Mouse (Mus musculus) liver, embryonic 13.5 days (tissue): Measurements from ENCODE around the gene Prkca. TPM values are rescaled to one million over a fixed set of nuclear protein-coding genes. Genes with fewer than 3 reads are reported as not detected.
A peak's percentile ranks its signal among the peaks of the same experiment; 100 is the strongest.

Experiments
- ATAC-seq: fragments of 200-750 bp; cut with Nextera tagmentation; 2 replicates; pipeline ENCODE4 v1.8.0; 2017; ENCODE audit warnings: low read depth, mild to moderate bottlenecking, moderate number of reproducible peaks, moderate library complexity
- DNase-seq: peaks from one replicate; pipeline ENCODE4 v3.0.0; 2022
- H3K27ac ChIP-seq: fragments of 300-500 bp; sonication (generic); 2 replicates; pipeline ENCODE4 v1.5.1; 2015; ENCODE audit warnings: moderate library complexity, mild to moderate bottlenecking, inconsistent platforms
- H3K27me3 ChIP-seq: fragments of 300-500 bp; sonication (generic); 2 replicates; pipeline ENCODE4 v1.6.1; 2015; ENCODE audit warnings: mild to moderate bottlenecking, inconsistent platforms
- H3K36me3 ChIP-seq: fragments of 300-500 bp; sonication (generic); 2 replicates; pipeline ENCODE4 v1.6.1; 2015; ENCODE audit warnings: mild to moderate bottlenecking, inconsistent platforms
- H3K4me1 ChIP-seq: fragments of 300-500 bp; sonication (generic); replicated peaks from 2 replicates; pipeline ENCODE4 v1.6.1; 2015; ENCODE audit warnings: inconsistent platforms
- H3K4me2 ChIP-seq: fragments of 300-500 bp; sonication (generic); 2 replicates; pipeline ENCODE4 v1.6.1; 2015; ENCODE audit warnings: inconsistent platforms, mild to moderate bottlenecking, moderate library complexity
- H3K4me3 ChIP-seq: fragments of 300-500 bp; sonication (generic); replicated peaks from 2 replicates; pipeline ENCODE4 v1.5.1; 2015; ENCODE audit warnings: mild to moderate bottlenecking, inconsistent platforms
- H3K9ac ChIP-seq: fragments of 300-500 bp; sonication (generic); 2 replicates; pipeline ENCODE4 v1.6.1; 2015; ENCODE audit warnings: mild to moderate bottlenecking, inconsistent platforms
- H3K9me3 ChIP-seq: fragments of 300-500 bp; sonication (generic); replicated peaks from 2 replicates; pipeline ENCODE4 v1.6.1; 2016; ENCODE audit warnings: inconsistent platforms
- WGBS: fragments of 180-500 bp; shearing (Covaris S2); methylation state at CpG from one replicate; pipeline ENCODE4 v1.1.7; 2015; ENCODE audit not compliant: insufficient replicate concordance; 5-methylcytosine and 5-hydroxymethylcytosine counted together
- polyA plus RNA-seq: library from polyadenylated mRNA; unstranded; fragments of >200 nt; fragmentation: Nextera tagmentation; extraction: Ambion mirVana; gene quantifications from 2 replicates; pipeline ENCODE4 v1.2.1, GENCODE M21; 2015

Prkca gene
- polyA plus RNA-seq, 1 experiment from 2014 or later: 1.9 TPM

DNA sequence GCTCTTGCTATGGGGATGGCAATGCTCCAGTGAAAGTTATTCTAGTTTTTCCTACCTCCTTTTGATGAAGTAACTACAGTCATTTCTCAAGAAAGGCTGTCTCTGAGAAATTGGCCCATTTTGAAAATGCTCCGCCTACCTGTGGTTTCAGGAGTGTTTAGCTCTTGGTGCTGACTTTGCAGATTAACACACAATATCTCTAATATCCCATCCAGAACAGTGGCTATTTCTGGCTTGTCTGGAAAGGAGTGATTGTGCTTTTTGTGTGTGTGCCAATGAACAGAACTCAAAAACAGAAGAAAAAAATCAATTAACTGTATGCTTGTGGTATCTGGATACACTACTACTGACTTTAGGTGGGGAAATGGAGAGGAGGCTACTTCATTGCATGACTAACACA lies 395.8 kb downstream of the Prkca start:
- H3K4me2 ChIP-seq: no peak overlapping the region
- H3K9ac ChIP-seq: no peak overlapping the region

DNA sequence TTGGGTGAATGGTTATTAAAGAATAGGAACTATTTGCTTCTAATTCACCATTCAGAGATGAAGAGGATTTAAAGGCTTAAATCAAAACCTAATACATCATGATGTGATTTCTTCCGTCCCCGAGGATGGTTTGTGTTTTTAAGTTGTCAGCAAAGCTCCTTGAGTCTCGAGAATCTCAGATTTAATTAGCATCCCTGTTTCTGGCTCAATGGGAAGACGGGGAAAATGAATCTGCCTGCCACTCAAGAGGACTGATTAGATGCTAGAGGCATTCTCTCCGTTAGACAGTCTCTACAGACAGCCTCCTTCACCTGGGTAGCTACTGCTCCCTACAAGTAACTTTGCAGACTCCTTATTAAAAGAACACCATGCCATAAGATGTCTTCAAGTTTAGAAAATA lies 396.9 kb downstream of the Prkca start:
- H3K9me3 ChIP-seq: no peaks in the 10 kb centered on the region
- H3K36me3 ChIP-seq: no peaks in the 10 kb centered on the region; the same call in 1 of the 2 replicates
- ATAC-seq (no peak), DNase-seq (no peak)
- WGBS: 59% methylated on average over 5 of the region's 5 CpGs
- no peak overlapping the region for H3K27ac ChIP-seq
- no peak overlapping the region for H3K4me3 ChIP-seq
- H3K4me1 ChIP-seq: no peaks in the 10 kb centered on the region
- H3K9ac ChIP-seq: no peak overlapping the region
- H3K4me2 ChIP-seq: no peak overlapping the region
- no peaks in the 10 kb centered on the region for H3K27me3 ChIP-seq

More for the DNA sequence above, 395.8 kb downstream of the Prkca start:
- Histone ChIP-seq H3K27me3 (no peaks in the 10 kb centered on the region), H3K36me3 (no peaks in the 10 kb centered on the region; the same call in 1 of the 2 replicates), H3K4me3 (no peak overlapping the region), H3K4me1 (no peaks in the 10 kb centered on the region), H3K9me3 (no peaks in the 10 kb centered on the region), H3K27ac (no peak overlapping the region)
- WGBS: 65% methylated on average over 1 of the region's 1 CpGs
- no peak for DNase-seq
- ATAC-seq: no peak

- Histone ChIP-seq H3K9me3 (peaks cover 8% of the 10 kb centered on the region; the same call in 1 of the 2 replicates), H3K9ac (no peak overlapping the region), H3K4me2 (no peak overlapping the region), H3K27me3 (no peaks in the 10 kb centered on the region), H3K4me1 (no peaks in the 10 kb centered on the region), H3K36me3 (peaks cover 8% of the 10 kb centered on the region; the same call in 1 of the 2 replicates), H3K27ac (no peak overlapping the region), H3K4me3 (no peak overlapping the region)
- no peak for DNase-seq
- 68% methylated on average over 2 of the region's 2 CpGs for WGBS
- no peak for ATAC-seq
Observed at GRCm38 (mm10) chr11:107936929-107937328, 406.8 kb downstream of the Prkca start.

- Histone ChIP-seq H3K4me3 (no peak overlapping the region), H3K4me1 (no peaks in the 10 kb centered on the region), H3K36me3 (no peaks in the 10 kb centered on the region), H3K4me2 (no peak overlapping the region), H3K27ac (no peak overlapping the region), H3K27me3 (no peaks in the 10 kb centered on the region), H3K9ac (no peak overlapping the region), H3K9me3 (no peaks in the 10 kb centered on the region)
- DNase-seq (no peak), ATAC-seq (no peak)
- WGBS: 67% methylated on average over 7 of the region's 7 CpGs
Observed at GRCm38 (mm10) chr11:107931721-107932120, 412.0 kb downstream of the Prkca start.

DNA sequence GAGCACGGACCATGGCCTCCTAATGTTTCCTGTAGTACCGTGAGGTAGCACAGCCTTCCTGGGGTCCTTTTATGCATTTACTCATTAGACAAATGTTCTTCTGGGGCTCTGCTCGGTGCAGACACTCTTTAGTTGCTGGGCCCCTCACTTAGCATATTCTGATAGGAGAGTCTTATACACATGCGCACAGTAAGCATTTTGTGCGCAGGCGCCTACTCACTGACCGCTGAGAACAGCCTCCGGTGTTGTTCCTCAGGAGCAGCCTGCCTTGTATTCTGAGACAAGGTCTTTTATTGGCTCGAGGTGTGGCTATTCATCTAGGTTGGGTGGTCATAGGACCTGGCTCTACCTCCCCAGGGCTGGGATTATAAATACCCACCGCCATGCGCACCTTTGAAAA lies 412.4 kb downstream of the Prkca start:
- H3K27ac ChIP-seq: no peak overlapping the region
- WGBS: 79% methylated on average over 11 of the region's 11 CpGs
- no peaks in the 10 kb centered on the region for H3K27me3 ChIP-seq
- no peak for ATAC-seq
- H3K4me1 ChIP-seq: no peaks in the 10 kb centered on the region
- H3K36me3 ChIP-seq: no peaks in the 10 kb centered on the region
- H3K9ac ChIP-seq: no peak overlapping the region
- H3K9me3 ChIP-seq: no peaks in the 10 kb centered on the region
- H3K4me2 ChIP-seq: no peak overlapping the region
- no peak for DNase-seq
- no peak overlapping the region for H3K4me3 ChIP-seq

GRCm38 (mm10) chr11:107929712-107930111 lies 414.0 kb downstream of the Prkca start:
- no peak overlapping the region for H3K4me3 ChIP-seq
- WGBS: 28% methylated on average over 3 of the region's 3 CpGs
- no peak overlapping the region for H3K27ac ChIP-seq
- H3K4me1 ChIP-seq: no peaks in the 10 kb centered on the region
- no peak overlapping the region for H3K4me2 ChIP-seq
- DNase-seq (no peak), ATAC-seq (no peak)
- H3K27me3 ChIP-seq: no peaks in the 10 kb centered on the region
- H3K9ac ChIP-seq: no peak overlapping the region
- H3K36me3 ChIP-seq: no peaks in the 10 kb centered on the region
- H3K9me3 ChIP-seq: no peaks in the 10 kb centered on the region

DNA sequence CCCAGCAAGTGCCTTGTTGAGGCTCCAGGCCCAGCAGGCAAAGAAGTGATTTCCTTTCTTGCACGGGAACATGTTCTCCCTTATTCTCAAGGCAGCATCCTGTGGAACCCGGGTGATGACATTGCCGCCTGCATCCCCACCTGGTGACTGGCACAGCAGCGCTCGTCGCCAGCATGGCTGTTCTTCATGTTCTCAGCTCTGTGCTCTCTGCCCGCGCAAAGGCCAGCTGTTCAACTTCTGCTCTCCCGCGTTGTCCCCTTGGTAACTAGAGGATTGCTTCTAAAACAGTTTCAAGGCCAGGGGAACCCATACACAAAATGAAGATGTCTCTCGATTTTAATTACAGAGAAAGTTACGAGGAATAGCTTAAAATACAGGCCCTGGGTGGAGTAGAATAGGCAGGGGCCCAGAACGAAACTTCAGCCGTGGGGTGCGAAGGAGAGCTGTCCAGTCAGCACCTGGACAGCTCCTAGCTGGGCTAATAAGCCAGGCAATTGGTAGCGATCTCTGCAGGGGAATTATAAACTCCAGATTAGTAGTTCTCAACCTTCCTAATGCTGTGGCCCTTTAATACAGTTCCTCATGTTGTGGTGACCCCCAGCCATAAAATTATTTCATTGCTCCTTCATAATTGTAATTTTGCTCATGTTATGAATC lies 423.7 kb downstream of the Prkca start:
- WGBS: 36% methylated on average over 16 of the region's 16 CpGs
- H3K27ac ChIP-seq: no peak overlapping the region
- ATAC-seq: no peak
- H3K36me3 ChIP-seq: no peaks in the 10 kb centered on the region
- H3K27me3 ChIP-seq: peaks cover 15% of the 10 kb centered on the region
- H3K9me3 ChIP-seq: no peaks in the 10 kb centered on the region
- DNase-seq: no peak
- H3K4me2 ChIP-seq: no peak overlapping the region
- no peaks in the 10 kb centered on the region for H3K4me1 ChIP-seq
- no peak overlapping the region for H3K4me3 ChIP-seq
- H3K9ac ChIP-seq: no peak overlapping the region

DNA sequence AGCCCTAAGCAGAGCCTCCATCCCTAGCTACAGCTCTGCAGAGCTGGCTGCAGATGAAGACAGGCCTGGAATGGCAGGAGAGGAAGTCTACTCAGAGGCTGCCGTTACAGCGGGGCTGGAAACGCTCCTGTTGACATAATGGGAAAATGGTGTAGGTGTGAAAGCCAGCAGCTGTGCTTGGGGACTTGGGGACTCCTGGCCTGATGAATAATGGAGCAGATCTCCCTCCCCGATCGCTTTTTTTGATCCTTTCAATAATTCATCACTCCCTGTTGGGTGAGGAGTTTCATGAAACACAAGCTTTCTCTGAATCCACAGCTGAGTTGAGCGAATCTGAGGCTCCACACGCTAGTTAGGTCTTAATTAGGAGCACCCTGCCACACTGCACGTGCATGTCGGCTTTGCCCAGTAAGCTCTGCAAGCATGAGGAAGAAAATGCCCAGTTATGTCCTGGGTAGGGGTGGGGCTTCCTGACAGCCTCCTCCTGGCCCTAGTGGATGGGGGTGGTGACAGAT lies 425.9 kb downstream of the Prkca start:
- no peak for DNase-seq
- Histone ChIP-seq H3K4me2 (no peak overlapping the region), H3K27me3 (peaks cover 25% of the 10 kb centered on the region), H3K9me3 (no peaks in the 10 kb centered on the region), H3K4me1 (no peaks in the 10 kb centered on the region), H3K9ac (no peak overlapping the region), H3K36me3 (no peaks in the 10 kb centered on the region), H3K27ac (no peak overlapping the region), H3K4me3 (no peak overlapping the region)
- 49% methylated on average over 9 of the region's 9 CpGs for WGBS
- ATAC-seq: no peak

- Histone ChIP-seq H3K9ac (no peak within 1 kb of the TSS), H3K4me1 (no peaks in the 10 kb centered on the region), H3K27me3 (peaks cover 25% of the 10 kb centered on the region), H3K4me2 (peak within 1 kb of the TSS; percentile 30), H3K9me3 (no peaks in the 10 kb centered on the region), H3K27ac (no peak within 1 kb of the TSS), H3K36me3 (no peaks in the 10 kb centered on the region), H3K4me3 (peak within 1 kb of the TSS; percentile 2; the same call in 1 of the 2 replicates)
- DNase-seq (no peak), ATAC-seq (0 out of 2 replicates have a peak, but pooled peaks have one; percentile 39)
- 5% methylated on average over 36 of the region's 36 CpGs for WGBS
Observed at GRCm38 (mm10) chr11:107914634-107915226, 429.0 kb downstream of the Prkca start, which contains the start of gene Cacng5. Gene Cacng5, minus strand, starts transcription at chr11:107915055.

GRCm38 (mm10) chr11:107913317-107913716 lies 430.4 kb downstream of the Prkca start:
- H3K4me1 ChIP-seq: no peaks in the 10 kb centered on the region
- no peak overlapping the region for H3K4me2 ChIP-seq
- no peak overlapping the region for H3K9ac ChIP-seq
- no peak overlapping the region for H3K4me3 ChIP-seq
- no peak overlapping the region for H3K27ac ChIP-seq
- ATAC-seq (no peak), DNase-seq (no peak)
- 42% methylated on average over 3 of the region's 3 CpGs for WGBS
- H3K9me3 ChIP-seq: no peaks in the 10 kb centered on the region
- H3K36me3 ChIP-seq: no peaks in the 10 kb centered on the region
- peaks cover 22% of the 10 kb centered on the region for H3K27me3 ChIP-seq

DNA sequence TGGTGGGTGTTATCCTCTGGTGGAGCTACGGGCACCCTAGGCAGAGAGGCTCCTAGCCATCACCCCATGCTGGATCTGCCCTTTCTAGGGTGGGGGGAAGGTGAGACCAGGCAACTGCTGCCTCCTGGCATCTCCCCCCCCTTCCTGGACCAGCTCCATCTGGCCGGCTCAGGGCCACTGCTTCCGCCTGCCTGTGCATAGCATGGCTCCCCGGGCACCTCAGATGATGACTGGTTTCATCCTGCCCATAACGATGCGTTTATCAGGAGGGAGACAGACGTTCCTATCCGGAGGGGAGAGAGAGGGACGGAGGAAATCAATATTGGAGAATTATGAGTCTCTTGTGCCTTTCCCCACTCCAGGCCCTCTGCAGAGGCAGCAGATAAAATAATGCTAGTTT lies 438.4 kb downstream of the Prkca start:
- DNase-seq: no peak
- Histone ChIP-seq H3K4me3 (no peak overlapping the region), H3K27me3 (no peaks in the 10 kb centered on the region), H3K9me3 (no peaks in the 10 kb centered on the region), H3K4me1 (no peaks in the 10 kb centered on the region), H3K27ac (no peak overlapping the region), H3K4me2 (no peak overlapping the region), H3K36me3 (no peaks in the 10 kb centered on the region), H3K9ac (no peak overlapping the region)
- ATAC-seq: no peak
- 54% methylated on average over 9 of the region's 9 CpGs for WGBS
